Mouse (Mus musculus) neural tube, embryonic 10.5 days (tissue): ENCODE data around the gene Twistnb.
A peak's percentile ranks its signal among the peaks of the same experiment; 100 is the strongest.

Experiments used
- DNase-seq: peaks from one replicate; pipeline ENCODE4 v3.0.0-alpha.2; 2017; ENCODE audit warnings: low spot score; ENCODE audit errors: extremely low spot score

The Twistnb gene

DNA sequence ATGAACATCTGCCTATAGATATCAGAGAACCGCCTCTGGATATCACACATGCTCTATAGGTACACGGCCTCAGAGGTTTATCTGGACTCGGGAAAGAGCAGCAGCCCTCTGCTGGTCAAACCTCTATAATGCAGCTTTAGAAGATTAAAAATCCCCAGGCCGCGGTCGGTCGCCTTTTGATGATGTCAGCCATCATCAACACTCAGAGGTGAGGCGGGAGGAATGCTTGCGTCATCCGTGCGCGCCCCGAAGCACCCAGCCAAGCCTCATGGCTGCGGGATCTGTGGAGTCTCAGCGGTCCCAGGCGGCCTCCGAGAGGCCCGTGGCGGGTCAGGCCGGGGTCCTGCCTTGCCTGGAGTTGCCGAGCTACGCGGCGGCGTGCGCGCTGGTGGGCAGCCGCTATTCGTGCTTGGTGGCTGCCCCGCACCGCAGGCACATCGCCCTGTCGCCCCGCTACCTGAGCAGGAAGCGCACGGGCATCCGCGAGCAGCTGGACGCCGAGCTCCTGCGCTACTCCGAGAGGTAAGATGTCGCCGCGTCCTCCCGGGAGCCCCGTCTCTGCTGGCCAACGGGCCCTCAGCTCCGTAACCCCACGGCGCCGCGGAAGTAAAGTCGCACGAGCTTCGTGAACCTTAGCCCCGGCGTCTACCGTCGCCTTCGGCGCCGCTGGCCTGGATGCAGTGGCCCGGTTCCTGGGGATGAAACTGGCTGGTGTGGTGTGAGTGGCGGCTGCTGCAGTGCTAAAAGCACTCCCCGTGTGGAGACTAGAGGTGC, at the start of gene Twistnb:
TSS of gene Twistnb (plus strand) at position 249 of the 774 bp plus-strand sequence.
- DNase-seq = peak; percentile 99

DNA sequence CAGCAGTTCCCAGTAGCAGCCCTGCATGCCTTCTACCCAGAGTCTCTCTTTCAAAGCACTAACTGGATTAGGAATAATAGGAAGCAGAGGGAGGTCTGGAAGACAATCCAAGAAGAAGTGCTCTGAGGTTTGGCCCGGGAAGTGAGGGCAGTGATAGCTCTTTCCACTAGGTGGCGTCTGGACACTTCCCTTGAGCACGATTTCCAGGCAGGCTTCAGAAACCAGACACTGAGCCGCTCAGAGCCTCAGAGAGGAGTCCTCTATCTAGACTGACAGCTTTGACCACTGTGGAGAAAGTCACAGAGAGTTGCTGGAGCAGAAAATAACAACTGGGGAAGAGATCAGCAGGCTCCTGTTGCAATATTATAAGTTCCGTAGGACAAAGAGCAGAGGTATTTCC, 40.6 kb upstream of the Twistnb start:
- DNase-seq = peak; percentile 73

DNA sequence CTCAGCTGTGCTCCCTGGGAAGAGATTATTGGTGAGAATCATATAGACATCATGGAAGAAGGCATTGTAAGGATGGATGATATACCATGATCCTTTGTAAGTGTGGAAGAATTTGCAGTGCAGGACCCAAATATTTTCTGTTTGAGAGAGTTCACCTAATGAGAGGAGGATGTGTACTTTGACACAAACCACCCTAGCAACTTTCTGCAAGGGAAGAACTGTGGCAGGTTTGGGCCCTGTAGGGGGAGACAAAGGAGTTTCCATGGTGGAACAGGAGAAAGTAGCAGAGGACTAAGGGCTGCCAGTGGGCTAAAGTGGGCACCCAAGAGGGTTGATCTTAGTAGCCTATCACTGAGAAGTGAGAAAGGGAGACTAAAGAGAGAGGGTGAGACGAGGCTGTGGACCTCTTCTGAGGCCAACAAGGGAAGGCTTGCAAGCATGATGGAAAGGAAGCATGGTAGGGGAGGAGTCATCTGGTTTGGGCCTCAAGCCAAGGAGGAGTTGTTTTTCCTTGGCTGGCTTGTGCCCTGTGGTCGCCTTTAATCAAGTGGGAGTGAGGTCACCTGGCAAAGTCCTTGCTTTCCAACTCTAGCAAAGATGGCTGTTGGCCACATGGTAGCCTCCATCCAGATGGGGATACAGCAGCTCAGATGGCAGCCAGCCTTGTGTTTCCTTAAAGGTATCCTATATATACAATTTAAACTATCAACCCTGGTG, 38.4 kb upstream of the Twistnb start:
- DNase-seq = no peak

DNA sequence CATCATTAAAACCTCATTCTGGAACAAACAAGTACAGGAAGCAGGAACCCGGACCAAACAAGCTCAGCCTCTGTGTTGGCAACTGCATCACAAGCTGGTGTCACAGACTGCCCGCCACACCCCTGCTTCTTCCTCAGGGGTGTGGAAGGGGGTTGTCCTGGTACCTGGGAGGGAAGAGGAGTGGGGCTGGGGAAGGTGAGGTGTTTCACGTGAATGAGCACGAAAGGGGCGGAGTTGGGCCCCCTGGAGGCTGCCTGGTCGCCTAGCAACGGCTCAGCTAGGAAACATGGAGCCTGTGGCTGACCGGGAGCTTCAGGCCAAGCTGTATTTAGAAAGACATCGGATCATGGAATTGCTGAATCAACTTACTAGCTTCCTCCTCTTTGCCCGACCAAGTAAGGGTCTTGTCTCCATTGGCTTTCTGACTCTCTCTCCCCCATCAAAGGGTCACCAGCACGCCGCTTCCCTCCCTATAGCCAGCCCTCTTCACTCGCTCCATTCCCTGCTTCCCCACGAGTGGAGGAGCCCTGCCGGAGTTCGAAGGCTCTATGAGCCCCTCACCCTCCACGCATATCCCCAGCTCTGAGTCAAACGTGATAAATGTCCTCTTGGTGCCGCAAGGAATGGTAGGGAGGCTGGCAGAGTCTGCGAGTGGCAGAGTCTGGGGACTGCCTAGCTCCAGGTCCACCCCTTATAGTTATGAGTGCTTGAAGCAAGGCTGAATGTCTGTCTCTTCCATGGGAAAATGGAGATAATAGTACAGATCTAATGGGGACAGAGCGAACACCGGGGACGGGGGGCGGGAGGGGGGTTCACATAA, 34.4 kb upstream of the Twistnb start, which contains the start of gene Efcab10:
TSS of gene Efcab10 (plus strand) at position 51 of the 820 bp plus-strand sequence.
- peak; percentile 60 for DNase-seq

DNA sequence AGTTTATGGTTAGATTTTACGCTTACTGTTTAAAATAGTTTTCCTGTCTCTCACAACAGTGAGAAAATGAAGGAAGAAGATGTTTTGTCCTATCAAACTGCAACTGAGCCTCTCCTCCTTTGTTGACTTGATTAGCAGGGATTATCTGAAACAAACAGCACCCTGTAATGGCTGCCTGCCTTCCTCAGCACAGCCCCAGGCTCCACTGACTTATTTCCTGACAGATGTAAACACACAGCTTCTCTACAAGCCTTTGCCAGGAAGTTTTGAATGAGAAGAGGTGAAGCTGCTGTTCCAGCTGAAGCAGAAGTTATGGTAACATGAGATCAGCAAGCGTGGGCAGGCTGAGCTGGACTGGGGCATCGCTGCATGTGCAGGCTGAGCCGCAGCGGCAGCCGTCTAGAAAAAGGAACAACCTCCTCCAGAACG, 26.2 kb upstream of the Twistnb start:
- DNase-seq = no peak

DNA sequence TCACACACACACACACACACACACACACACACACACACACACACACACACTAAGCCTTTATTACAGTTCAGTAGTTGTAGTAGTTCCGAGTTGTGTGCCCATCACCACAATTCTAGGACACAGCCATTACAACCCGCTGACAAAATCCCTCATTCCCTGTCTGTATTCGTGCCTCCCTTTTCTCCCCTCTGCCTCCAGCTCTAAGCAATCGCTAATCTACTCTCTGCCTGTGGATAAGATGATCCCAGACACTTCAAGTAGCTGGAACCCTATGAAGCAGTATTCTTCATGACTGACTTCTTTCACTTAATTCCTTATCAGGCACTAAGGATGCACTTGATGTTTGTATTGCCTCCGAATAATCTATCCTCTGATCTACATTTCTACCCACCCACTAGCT, 24.4 kb upstream of the Twistnb start:
- DNase-seq = no peak

DNA sequence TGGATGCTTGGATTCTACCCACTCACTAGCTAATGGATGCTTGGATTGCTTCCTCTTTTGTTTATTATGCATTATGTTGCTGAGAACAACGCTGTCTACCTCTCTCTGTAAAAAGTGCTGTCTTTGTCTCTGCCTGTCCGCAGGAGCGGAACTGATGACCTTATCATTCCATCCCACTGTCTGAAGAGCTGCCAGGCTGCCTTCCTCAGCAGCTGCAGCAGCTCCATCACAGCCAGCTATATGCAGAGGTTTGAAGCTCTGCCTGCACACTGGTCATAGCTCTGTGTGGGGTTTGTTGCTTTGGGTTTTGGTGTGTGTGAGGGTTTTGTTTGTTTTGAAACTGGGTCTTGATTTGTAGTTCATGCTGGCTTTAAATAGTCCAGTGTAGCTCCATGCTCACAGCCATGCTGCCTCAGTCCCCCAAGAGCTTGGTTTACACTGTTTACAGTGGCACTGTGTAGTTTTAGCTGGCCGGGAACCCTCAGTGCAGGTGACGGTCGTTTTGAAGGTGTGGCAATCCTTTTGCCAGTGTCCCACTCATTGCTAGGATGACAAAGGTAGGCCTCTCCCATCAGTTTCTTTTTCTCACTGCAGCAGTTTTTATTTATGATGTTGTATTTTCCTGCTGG, 23.9 kb upstream of the Twistnb start:
- no peak for DNase-seq

DNA sequence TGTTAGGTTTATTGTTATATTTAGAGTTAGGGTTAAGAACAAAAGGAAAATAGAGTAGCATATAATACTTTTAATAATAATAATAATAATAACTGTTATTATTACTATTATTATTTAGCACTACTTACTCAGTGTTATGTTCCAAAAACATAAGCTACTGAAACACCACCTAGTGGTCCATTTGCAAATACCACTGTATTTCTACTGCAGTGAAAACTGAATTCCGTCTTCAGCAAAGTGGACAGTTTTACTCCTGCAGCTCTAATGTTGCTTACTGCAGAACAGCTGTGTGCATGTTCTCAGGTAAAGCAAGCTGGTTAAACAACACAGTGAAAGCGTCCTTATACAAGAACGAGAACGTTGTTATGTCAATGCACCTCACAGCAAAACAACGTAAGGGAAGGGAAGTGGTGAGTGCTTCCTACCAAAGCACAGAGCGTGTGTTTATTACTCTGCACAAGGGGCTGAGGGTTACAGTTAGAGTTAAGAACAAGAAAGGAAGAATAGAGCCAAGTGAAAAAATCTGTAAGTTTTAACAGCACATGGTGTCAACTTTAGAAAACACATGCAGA, 17.8 kb upstream of the Twistnb start:
- no peak for DNase-seq

DNA sequence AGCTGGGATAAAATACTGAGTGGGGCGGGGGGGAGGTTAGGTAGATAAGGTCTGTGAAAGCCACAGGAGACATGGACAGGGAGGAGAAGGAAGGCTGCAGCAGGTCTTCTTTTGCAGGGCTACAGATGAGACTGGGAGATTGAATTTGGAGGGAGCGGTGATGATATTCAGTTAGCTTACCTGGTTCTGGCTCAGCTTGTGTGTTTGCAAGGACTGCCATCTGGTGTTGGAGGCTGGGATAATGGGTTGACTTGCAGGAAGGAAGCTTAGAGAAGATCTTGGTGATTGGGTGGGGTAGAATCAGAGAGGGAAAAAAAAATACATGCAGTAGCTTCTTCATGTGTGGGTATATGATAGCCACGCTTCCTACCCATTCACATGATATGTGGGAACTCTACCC, 5.1 kb upstream of the Twistnb start:
- peak; percentile 28 for DNase-seq

DNA sequence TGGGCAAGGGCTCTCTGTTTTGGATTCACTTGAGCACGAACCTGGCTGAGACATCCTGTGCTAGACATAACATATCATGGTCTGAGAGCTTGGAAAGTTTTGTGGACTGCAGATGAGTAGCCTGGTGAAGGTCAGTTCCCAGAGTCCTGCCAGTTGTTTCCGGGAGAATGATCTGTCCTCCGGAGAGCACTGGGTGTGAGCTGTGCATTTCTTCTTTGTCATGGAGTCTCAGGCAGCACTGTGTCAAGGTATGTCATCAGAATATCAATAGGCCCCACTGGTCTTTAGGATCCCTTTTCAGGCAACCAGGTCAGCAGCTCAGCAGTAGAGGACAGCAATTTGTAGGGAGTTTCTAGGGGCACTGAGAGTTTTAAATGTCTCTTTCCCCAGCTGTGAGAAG, 2.1 kb upstream of the Twistnb start:
- no peak for DNase-seq

DNA sequence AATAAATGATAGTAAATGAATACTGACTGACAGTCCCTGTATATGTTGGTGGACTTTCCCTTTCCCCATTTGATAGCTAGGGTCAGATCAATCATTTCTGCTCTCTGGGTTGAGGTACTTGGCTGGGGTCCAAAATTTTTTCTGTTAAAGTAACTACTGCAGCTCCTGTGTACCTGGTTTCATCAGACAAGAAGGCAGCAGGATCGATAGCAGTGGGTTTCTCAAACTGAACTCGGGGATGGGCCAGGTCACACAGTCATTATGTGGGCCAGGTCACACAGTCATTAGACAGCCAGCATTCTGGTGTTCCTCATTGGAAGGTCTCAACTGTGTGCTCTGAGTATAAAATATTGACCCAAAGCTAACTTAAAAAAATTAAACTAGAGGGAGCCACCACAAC, 1.7 kb upstream of the Twistnb start:
- no peak for DNase-seq

DNA sequence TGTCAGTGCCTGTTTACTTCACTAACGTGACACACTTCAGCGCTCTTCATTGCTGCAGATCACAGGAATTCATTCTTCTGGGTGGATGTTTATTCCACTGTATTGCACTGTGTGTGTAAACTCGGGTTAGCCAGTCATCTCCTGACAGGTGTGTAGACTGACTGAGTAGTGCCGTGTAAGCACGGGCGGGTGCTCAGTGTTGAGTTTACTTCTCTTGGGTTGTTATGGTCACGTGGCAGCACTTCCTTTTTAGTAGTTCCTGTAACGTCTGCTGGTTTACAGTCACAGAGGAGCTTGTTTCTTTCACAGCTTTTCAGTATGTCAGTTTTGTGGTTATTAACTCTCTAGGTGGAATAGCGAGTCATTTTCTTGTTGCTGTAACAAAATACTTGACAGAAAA, 4.4 kb downstream of the Twistnb start:
- DNase-seq = no peak

DNA sequence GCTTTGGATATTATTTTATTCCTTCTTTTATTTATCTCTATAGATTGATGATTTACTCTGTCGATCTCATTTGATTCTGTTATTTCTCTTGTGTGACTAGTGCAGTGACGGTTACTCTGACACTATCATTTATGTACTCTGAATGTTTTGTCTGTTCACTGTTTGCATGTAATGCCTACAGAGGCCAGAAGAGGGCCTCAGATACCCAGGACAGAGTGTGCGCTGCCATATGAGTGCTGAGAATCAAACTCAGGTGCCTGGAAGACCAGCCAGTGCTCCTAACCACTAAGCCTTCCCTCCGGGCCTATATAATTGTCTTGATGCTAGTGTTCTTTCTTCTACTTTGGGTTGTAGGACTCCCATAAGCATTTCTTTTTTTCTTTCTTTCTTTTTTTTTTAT, 5.3 kb downstream of the Twistnb start:
- no peak for DNase-seq

DNA sequence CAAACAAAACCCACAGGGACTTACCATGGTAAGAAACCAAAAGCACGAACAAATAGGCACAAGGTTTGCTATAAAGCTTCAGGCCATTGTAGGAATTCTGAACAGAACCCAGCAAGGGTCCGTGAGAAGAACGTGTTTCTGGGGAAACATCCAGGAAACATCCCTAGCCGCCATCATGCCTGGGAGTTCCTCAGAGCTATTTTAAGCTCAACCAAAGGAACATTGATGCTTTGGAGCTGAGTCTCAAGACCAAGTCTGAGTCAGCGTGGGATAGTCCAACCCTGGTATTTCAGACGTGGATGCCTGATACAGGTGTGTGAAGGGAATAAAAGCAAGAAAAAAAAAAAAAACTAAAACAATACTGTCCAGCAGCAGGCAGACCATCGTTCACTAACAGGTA, 26.0 kb downstream of the Twistnb start:
- no peak for DNase-seq

DNA sequence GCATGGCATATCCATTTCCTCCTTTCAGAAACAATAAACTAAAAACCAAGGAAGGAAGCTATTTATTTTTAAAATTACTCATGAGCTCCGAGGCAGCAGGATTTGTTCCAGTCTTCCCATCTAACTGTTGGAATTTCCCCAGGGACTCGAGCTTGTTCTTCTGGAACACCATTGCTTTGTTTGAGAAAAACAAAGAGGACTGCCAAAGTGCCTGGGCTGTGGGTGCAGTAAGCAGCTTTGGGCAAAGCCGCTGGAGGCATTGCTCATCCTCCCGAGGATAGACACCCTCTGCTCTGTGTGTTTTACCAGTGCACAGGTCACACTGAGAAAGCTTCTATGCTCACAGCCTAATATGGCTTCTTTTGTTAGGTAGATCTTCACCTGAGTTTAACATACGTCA, 26.8 kb downstream of the Twistnb start:
- DNase-seq = no peak

DNA sequence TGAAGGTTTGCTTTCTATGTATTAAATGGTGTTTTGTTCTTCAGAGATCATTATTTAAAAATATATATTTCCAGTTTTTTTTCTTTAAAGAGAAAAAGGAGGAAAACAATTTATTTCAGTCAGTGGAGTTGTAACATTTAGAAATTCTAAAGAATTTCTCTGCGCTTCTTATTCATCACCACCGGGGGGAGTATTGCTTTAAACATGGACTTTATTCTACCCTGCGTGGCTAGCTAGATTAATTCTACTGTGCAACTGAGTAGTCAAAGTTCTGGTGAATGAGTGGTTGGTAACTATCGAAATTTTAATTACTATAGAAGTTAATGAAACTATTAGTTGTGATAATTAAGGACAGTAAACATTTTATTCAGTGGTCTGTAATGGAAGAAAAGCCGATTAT, 51.5 kb downstream of the Twistnb start:
- DNase-seq = no peak

DNA sequence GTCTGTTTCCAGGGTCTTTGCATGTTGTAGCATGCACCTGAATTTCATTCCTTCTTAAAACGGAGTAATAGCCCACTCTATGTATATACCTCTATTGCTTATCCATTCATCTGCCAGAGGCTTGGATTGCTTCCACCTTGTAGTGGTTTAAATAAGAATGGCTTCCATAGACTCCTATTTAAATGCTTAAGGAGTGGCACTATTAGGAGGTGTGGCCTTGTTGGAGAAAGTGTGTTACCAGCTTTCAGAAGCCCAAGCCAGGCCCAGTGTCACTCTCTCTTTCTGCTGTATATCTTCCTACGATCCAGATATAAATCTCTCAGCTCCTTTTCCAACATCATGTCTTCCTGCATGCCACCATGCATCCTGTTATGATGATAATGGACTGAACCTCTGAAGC, 53.5 kb downstream of the Twistnb start:
- no peak for DNase-seq
